Mouse (Mus musculus) CH12.LX (cell line): ENCODE measurements around the gene Tmed4. TPM values are rescaled to one million over a fixed set of nuclear protein-coding genes. Genes with fewer than 3 reads are reported as not detected.

Source experiments
- DNase-seq: peaks from one replicate; pipeline ENCODE4 v3.0.0-alpha.2; 2013; ENCODE audit errors: extremely low read depth
- H3K27ac ChIP-seq: 2 replicates; pipeline ENCODE4 v1.5.1; 2012; ENCODE audit warnings: low read depth, mild to moderate bottlenecking, control low read depth, moderate library complexity; ENCODE audit not compliant: insufficient read depth
- H3K27me3 ChIP-seq: replicated peaks from 2 replicates; pipeline ENCODE3; 2012; ENCODE audit warnings: inconsistent platforms
- H3K36me3 ChIP-seq, 2 experiments: replicated peaks in 1 of 2; 2 replicates each; pipeline versions ENCODE3 to v1.6.1; 2012; ENCODE audit warnings: inconsistent platforms in 1 of 2, low read length in 1 of 2, mild to moderate bottlenecking in 1 of 2, mixed read lengths in 1 of 2, moderate library complexity in 1 of 2; ENCODE audit not compliant: control insufficient read depth in 1 of 2, insufficient read depth in 1 of 2
- H3K4me1 ChIP-seq, 2 experiments: 2 replicates each; pipeline ENCODE4 v1.6.1; 2012; ENCODE audit warnings: inconsistent platforms in 1 of 2, moderate library complexity in 1 of 2; ENCODE audit not compliant: insufficient read depth in 2 of 2, control insufficient read depth in 1 of 2
- H3K4me2 ChIP-seq: 2 replicates; pipeline ENCODE4 v1.6.1; 2012; ENCODE audit warnings: low read depth, mild to moderate bottlenecking, control low read depth; ENCODE audit not compliant: poor library complexity, insufficient read depth, severe bottlenecking
- H3K4me3 ChIP-seq, 3 experiments: fragments of 150-350 bp in 1 of 3; sonication (generic) in 1 of 3; replicated peaks in 1 of 3; 2 replicates each; pipeline versions ENCODE3 to v1.5.1; 2011 to 2012; ENCODE audit warnings: low read depth in 2 of 3, low read length in 2 of 3, mild to moderate bottlenecking in 2 of 3, moderate library complexity in 2 of 3, control low read depth in 1 of 3, improper control_type of control experiment in 1 of 3, inconsistent platforms in 1 of 3, mixed read lengths in 1 of 3; ENCODE audit not compliant: poor library complexity in 1 of 3
- H3K79me2 ChIP-seq: replicated peaks from 2 replicates; pipeline ENCODE4 v1.6.1; 2012; ENCODE audit warnings: mild to moderate bottlenecking, moderate library complexity; ENCODE audit not compliant: control insufficient read depth, poor library complexity, insufficient read depth, severe bottlenecking; ENCODE audit errors: extremely low read depth
- H3K9ac ChIP-seq: 2 replicates; pipeline ENCODE4 v1.6.1; 2012; ENCODE audit warnings: low read depth, mild to moderate bottlenecking, control low read depth, moderate library complexity; ENCODE audit not compliant: insufficient read depth
- H3K9me3 ChIP-seq: replicated peaks from 2 replicates; pipeline ENCODE3; 2012; ENCODE audit warnings: low read length, inconsistent platforms, mixed read lengths
- BHLHE40 ChIP-seq: IDR thresholded peaks from 2 replicates; pipeline ENCODE4 v1.6.1; 2011; ENCODE audit warnings: mild to moderate bottlenecking, low read depth, low read length, improper control_type of control experiment
- CHD1 ChIP-seq: IDR thresholded peaks from 2 replicates; pipeline ENCODE4 v1.6.1; 2012; ENCODE audit warnings: low read depth, low read length, improper control_type of control experiment, inconsistent platforms
- CHD2 ChIP-seq: IDR thresholded peaks from 2 replicates; pipeline ENCODE4 v1.6.1; 2011; ENCODE audit warnings: low read length, improper control_type of control experiment
- CTCF ChIP-seq, 2 experiments: IDR thresholded peaks in 1 of 2; conservative IDR thresholded peaks in 1 of 2; 2 replicates each; pipeline ENCODE4 v1.5.1; 2011 to 2012; ENCODE audit warnings: low read depth in 2 of 2, low read length in 2 of 2, improper control_type of control experiment in 1 of 2, inconsistent platforms in 1 of 2, mild to moderate bottlenecking in 1 of 2, moderate library complexity in 1 of 2
- E2F4 ChIP-seq: IDR thresholded peaks from 2 replicates; pipeline ENCODE4 v1.6.1; 2011; ENCODE audit warnings: low read depth, low read length, improper control_type of control experiment; ENCODE audit not compliant: insufficient replicate concordance
- GABPA ChIP-seq: IDR thresholded peaks from 2 replicates; pipeline ENCODE4 v1.6.1; 2012; ENCODE audit warnings: low read depth, low read length, improper control_type of control experiment, inconsistent platforms; ENCODE audit not compliant: insufficient replicate concordance
- HCFC1 ChIP-seq: IDR thresholded peaks from 2 replicates; pipeline ENCODE4 v1.6.1; 2012; ENCODE audit warnings: low read depth, mild to moderate bottlenecking, inconsistent platforms, low read length, improper control_type of control experiment
- IRF4 ChIP-seq: IDR thresholded peaks from 2 replicates; pipeline ENCODE4 v1.6.1; 2014; ENCODE audit warnings: low read depth, mild to moderate bottlenecking, inconsistent platforms, low read length, improper control_type of control experiment
- KAT2A ChIP-seq: IDR thresholded peaks from 2 replicates; pipeline ENCODE4 v1.6.1; 2012; ENCODE audit warnings: low read length, improper control_type of control experiment, inconsistent platforms; ENCODE audit not compliant: insufficient replicate concordance
- MAX ChIP-seq: IDR thresholded peaks from 2 replicates; pipeline ENCODE4 v1.6.1; 2011; ENCODE audit warnings: low read length, improper control_type of control experiment
- MAZ ChIP-seq: IDR thresholded peaks from 2 replicates; pipeline ENCODE4 v1.6.1; 2012; ENCODE audit warnings: low read depth, mild to moderate bottlenecking, inconsistent platforms, low read length, improper control_type of control experiment, moderate library complexity
- MXI1 ChIP-seq: IDR thresholded peaks from 2 replicates; pipeline ENCODE4 v1.6.1; 2011; ENCODE audit warnings: mild to moderate bottlenecking, low read depth, low read length, improper control_type of control experiment
- MYC ChIP-seq: IDR thresholded peaks from 2 replicates; pipeline ENCODE4 v1.6.1; 2011; ENCODE audit warnings: low read depth, mild to moderate bottlenecking, improper control_type of control experiment, low read length
- NELFE ChIP-seq: IDR thresholded peaks from 2 replicates; pipeline ENCODE4 v1.6.1; 2011; ENCODE audit warnings: low read depth, low read length, improper control_type of control experiment
- NRF1 ChIP-seq: IDR thresholded peaks from 2 replicates; pipeline ENCODE4 v1.6.1; 2014; ENCODE audit warnings: low read depth, mild to moderate bottlenecking, inconsistent platforms, low read length, improper control_type of control experiment, moderate library complexity
- POLR2AphosphoS2 ChIP-seq: IDR thresholded peaks from 2 replicates; pipeline ENCODE4 v1.6.1; 2011; ENCODE audit warnings: low read depth, low read length, improper control_type of control experiment
- SIN3A ChIP-seq: IDR thresholded peaks from 2 replicates; pipeline ENCODE4 v1.6.1; 2012; ENCODE audit warnings: low read length, improper control_type of control experiment, inconsistent platforms
- SMC3 ChIP-seq: IDR thresholded peaks from 2 replicates; pipeline ENCODE4 v1.6.1; 2011; ENCODE audit warnings: low read depth, low read length, improper control_type of control experiment
- TCF12 ChIP-seq: IDR thresholded peaks from 2 replicates; pipeline ENCODE4 v1.6.1; 2014; ENCODE audit warnings: low read depth, mild to moderate bottlenecking, inconsistent platforms, low read length, improper control_type of control experiment
- UBTF ChIP-seq: IDR thresholded peaks from 2 replicates; pipeline ENCODE4 v1.6.1; 2012; ENCODE audit warnings: low read depth, mild to moderate bottlenecking, inconsistent platforms, low read length, improper control_type of control experiment, moderate library complexity
- USF1 ChIP-seq: IDR thresholded peaks from 2 replicates; pipeline ENCODE4 v1.6.1; 2014; ENCODE audit warnings: low read depth, mild to moderate bottlenecking, inconsistent platforms, low read length, improper control_type of control experiment
- USF2 ChIP-seq: conservative IDR thresholded peaks from 2 replicates; pipeline ENCODE4 v1.6.1; 2011; ENCODE audit warnings: low read depth, low read length, improper control_type of control experiment
- ZKSCAN1 ChIP-seq: IDR thresholded peaks from 2 replicates; pipeline ENCODE4 v1.6.1; 2012; ENCODE audit warnings: low read depth, inconsistent platforms, low read length, improper control_type of control experiment, borderline replicate concordance
- ZNF384 ChIP-seq: IDR thresholded peaks from 2 replicates; pipeline ENCODE4 v1.6.1; 2012; ENCODE audit warnings: low read depth, low read length, improper control_type of control experiment, inconsistent platforms
- dilution Hi-C: fragments of 300-500 bp; cut with MboI; formaldehyde crosslinking; loops from 2 replicates; pipeline ENCODE4 v1.14.3; 2020; ENCODE audit warnings: low sequenced_read_pairs; ENCODE audit not compliant: extremely low pct_unique_long_range_greater_than_20kb, extremely low pct_ligation_motif_present
- in situ Hi-C: fragments of 300-500 bp; cut with MboI; formaldehyde crosslinking; loops from 3 replicates; pipeline ENCODE4 v1.14.3; 2019; ENCODE audit warnings: low sequenced_read_pairs, low pct_ligation_motif_present, low pct_unique_long_range_greater_than_20kb, mixed read lengths
- polyA plus RNA-seq: library from polyadenylated mRNA; unstranded; fragments of >175 nt; gene quantifications from 2 replicates; pipeline ENCODE4 v1.2.1, GENCODE M21; 2012; ENCODE audit warnings: low read depth; ENCODE audit not compliant: insufficient read length
- total RNA-seq, 2 experiments: library from RNA; depleted of rRNA; stranded (reverse); fragments of 300-350 nt in 1 of 2; fragments of >200 nt in 1 of 2; gene quantifications; 2 replicates each; pipeline ENCODE4 v1.2.3; 2012 to 2014

Gene Tmed4
- total and polyA plus RNA-seq, 3 experiments: 50.6 to 59.9 (median 54.1) TPM

DNA sequence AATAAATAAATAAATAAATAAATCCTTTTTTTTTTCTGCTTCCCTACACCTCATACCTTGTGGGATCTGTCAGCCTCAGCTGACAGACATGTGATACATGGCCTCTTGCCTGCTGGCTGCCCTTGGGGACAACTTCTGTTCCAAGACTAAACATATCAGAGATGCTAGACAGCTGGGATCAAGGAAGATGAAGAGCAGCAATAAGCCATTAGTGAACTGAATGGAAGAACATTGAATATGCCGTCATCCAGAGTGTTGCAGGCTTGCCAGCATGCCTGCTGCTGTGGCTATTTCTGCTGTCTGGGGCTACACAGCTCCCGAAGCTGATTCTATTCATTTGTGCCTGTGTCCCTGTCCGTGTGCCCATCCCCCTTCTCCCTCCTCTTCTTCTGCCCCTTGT lies 8.3 kb upstream of the Tmed4 start:
- Histone ChIP-seq H3K27me3 (peaks cover 14% of the 10 kb centered on the region), H3K9me3 (peaks cover 18% of the 10 kb centered on the region), H3K9ac (no peak overlapping the region), H3K4me1 (no peaks in the 10 kb centered on the region), H3K79me2 (no peaks in the 10 kb centered on the region), H3K4me2 (no peak overlapping the region), H3K27ac (no peak overlapping the region), H3K4me3 (no peak overlapping the region), H3K36me3 (no peaks in the 10 kb centered on the region)
- no peak for DNase-seq
- in situ Hi-C loops (no loop called here), dilution Hi-C loops (no loop called here)
- no peak for TF ChIP-seq CTCF (conservative IDR thresholded peaks at IDR 0.05 in 1 of 2, IDR thresholded peaks at IDR 0.05 in 1 of 2; ENCODE audit: low read depth in 2 of 2, low read length in 2 of 2)
- TF ChIP-seq KAT2A: no peak
- no peak for TF ChIP-seq CHD2
- TF ChIP-seq HCFC1: no peak
- TF ChIP-seq CHD1: no peak
- no peak for TF ChIP-seq USF1

- H3K27ac ChIP-seq: no peak overlapping the region
- in situ Hi-C loops: no loop called here
- no peak overlapping the region for H3K4me3 ChIP-seq
- peaks cover 3% of the 10 kb centered on the region for H3K27me3 ChIP-seq
- H3K79me2 ChIP-seq: peaks cover 16% of the 10 kb centered on the region; the same call in 1 of the 2 replicates
- peaks cover 16% of the 10 kb centered on the region for H3K9me3 ChIP-seq
- dilution Hi-C loops: no loop called here
- peaks cover 9 to 19% of the 10 kb centered on the region in 2 experiments for H3K36me3 ChIP-seq
- no peak for DNase-seq
- peaks cover 3 to 18% of the 10 kb centered on the region in 2 experiments for H3K4me1 ChIP-seq
- H3K9ac ChIP-seq: no peak overlapping the region
- TF ChIP-seq ZNF384 (no peak), ZKSCAN1 (no peak), CHD1 (no peak), HCFC1 (no peak), MAX (no peak), SIN3A (no peak), NRF1 (no peak), NELFE (no peak), MXI1 (no peak), MYC (no peak)
- no peak overlapping the region for H3K4me2 ChIP-seq
These were observed 1.8 kb upstream of the Tmed4 start for GRCm38 (mm10) chr11:6276466-6276865.

DNA sequence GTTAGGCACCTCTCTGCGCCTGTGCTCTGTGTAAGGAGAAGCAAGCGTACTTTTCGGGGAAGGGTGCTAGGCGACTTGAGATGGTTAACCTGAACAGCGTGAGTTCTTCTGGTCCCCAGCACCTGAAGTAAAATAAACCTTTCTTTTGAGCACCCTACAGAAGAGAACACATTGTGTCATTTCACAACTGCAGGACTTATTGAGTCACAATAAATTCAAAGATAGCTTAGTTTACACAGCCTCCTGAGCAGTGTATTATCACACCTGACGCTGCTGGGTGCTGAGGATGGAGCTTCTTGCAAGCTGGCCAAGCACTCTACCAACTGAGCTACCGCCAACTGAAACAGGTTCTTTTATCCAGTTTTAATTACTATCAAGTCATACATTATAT lies 419 bp upstream of the Tmed4 start:
- peaks cover 3% of the 10 kb centered on the region for H3K27me3 ChIP-seq
- H3K4me3 ChIP-seq: peak overlapping the region in 1 of 3 experiments; percentile 69
- peaks cover 16 to 30% of the 10 kb centered on the region in 2 experiments for H3K36me3 ChIP-seq
- TF ChIP-seq BHLHE40 (no peak), UBTF (no peak), CHD2 (no peak), E2F4 (no peak), POLR2AphosphoS2 (no peak), IRF4 (no peak), MYC (no peak), CHD1 (no peak), MAX (no peak), SMC3 (no peak), ZKSCAN1 (no peak), TCF12 (no peak), NRF1 (no peak), MAZ (no peak), HCFC1 (no peak), GABPA (no peak), USF2 (no peak), MXI1 (no peak), NELFE (no peak), USF1 (no peak)
- TF ChIP-seq, all 38 proteins: peak for 0
- Histone ChIP-seq H3K4me1 (peaks cover 3 to 18% of the 10 kb centered on the region in 2 experiments), H3K79me2 (peaks cover 16% of the 10 kb centered on the region; the same call in 1 of the 2 replicates), H3K9me3 (peaks cover 7% of the 10 kb centered on the region), H3K9ac (peak overlapping the region; percentile 23; the same call in 1 of the 2 replicates), H3K4me2 (peak overlapping the region; percentile 27; the same call in 1 of the 2 replicates), H3K27ac (no peak overlapping the region)
- in situ Hi-C loops: no loop called here
- DNase-seq: no peak
- dilution Hi-C loops: no loop called here
